Comparison of ENCODE assay signal across 9 mouse cellular contexts in the genomic region with DNA sequence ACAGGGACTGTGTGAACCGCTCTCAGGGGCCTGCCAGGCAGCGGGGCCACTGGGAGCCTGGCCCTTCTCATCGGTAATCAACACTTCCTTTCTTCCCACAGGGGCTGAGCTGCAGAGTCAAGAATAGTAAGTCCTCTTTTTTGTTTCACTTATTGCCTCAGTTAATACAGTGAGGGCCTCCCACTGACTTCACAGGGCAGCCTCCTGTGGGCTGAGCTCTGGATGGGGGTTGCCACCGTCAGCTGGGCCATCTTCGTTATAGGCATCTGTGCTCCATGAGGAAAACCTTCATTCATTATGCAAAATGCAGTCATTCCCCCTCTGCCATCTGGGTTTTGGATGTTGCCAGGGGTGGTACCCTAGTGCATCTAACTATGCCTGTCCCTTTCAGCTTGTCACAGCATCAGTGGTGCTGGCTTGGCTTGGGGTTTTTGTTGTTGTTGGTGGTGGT. TPM values are rescaled to one million over a fixed set of nuclear protein-coding genes. Genes with fewer than 3 reads are reported as not detected.
DNase-seq lines count a peak whose midpoint lies in the region; ATAC-seq and TF ChIP-seq lines count a peak whose summit lies in the region.
"Had no signal": no experiment of that assay in that cellular context is flagged by ENCODE, and none has a peak within 500 bp of the region (broad histone marks: within the 10 kb centered on the region; RNA-seq: fewer than 3 reads in every experiment).

No protein-coding gene starts in this region.

- H3K4me1 ChIP-seq in hindbrain, embryonic 10.5 days (replicated peaks) = peaks cover 43% of the 10 kb centered on the region
- peaks cover 5% of the 10 kb centered on the region; the same call in 1 of the 2 replicates for H3K4me1 ChIP-seq in midbrain, postnatal 0 days (ENCODE audit: insufficient read depth, low read length)

- H3K4me3 ChIP-seq in left cerebral cortex, adult 2 months = no peak overlapping the region
- peak overlapping the region; percentile 27 for H3K4me3 ChIP-seq in hindbrain, embryonic 10.5 days
- no peak overlapping the region for H3K4me3 ChIP-seq in midbrain, postnatal 0 days (ENCODE audit: low read depth, low read length)

- no peak for ATAC-seq in midbrain, postnatal 0 days (ENCODE audit: low FRiP score)

- WGBS in hindbrain, embryonic 10.5 days = 4% methylated on average over 5 of the region's 5 CpGs
- 7% methylated on average over 5 of the region's 5 CpGs for WGBS in midbrain, postnatal 0 days

- H3K9me3 ChIP-seq in hindbrain, embryonic 10.5 days = no peaks in the 10 kb centered on the region
- no peaks in the 10 kb centered on the region for H3K9me3 ChIP-seq in midbrain, postnatal 0 days (ENCODE audit: low read length)

- no peak overlapping the region for H3K9ac ChIP-seq in midbrain, postnatal 0 days (replicated peaks; ENCODE audit: low read length, poor library complexity, severe bottlenecking)

- H3K27me3 ChIP-seq in hindbrain, embryonic 10.5 days (ENCODE audit: insufficient read depth, poor library complexity, severe bottlenecking) = no peaks in the 10 kb centered on the region
- H3K27me3 ChIP-seq in midbrain, postnatal 0 days (ENCODE audit: insufficient read depth, low read length) = no peaks in the 10 kb centered on the region

- peak in 1 of 2 experiments; percentile 36 for DNase-seq in left cerebral cortex, adult 2 months (ENCODE audit: extremely low spot score in 1 of 2, low spot score in 2 of 2)
- no peak for DNase-seq in left cerebral cortex, adult 9 months (ENCODE audit: low spot score in 2 of 2)
- peak; percentile 41 for DNase-seq in embryo, embryonic 11 days
- DNase-seq in hindbrain, embryonic 10.5 days (ENCODE audit: low spot score) = peak; percentile 48
- peak; percentile 68 for DNase-seq in midbrain, postnatal 0 days (ENCODE audit: low spot score)
- DNase-seq in gastrocnemius, postnatal 10 days = no peak
- DNase-seq in cerebellum, postnatal 25 days = no peak
- DNase-seq in thymus, postnatal 10 days (ENCODE audit: low spot score in 2 of 2) = no peak

- intact Hi-C loops in left cerebral cortex, adult 2 months (cut with DNase I) = no loop called here

- TF ChIP-seq CTCF in left cerebral cortex, adult 2 months (IDR thresholded peaks at IDR 0.05) = no peak
- TF ChIP-seq CTCF in midbrain, postnatal 0 days (IDR thresholded peaks at IDR 0.05) = no peak

- peak overlapping the region; percentile 61 for H3K27ac ChIP-seq in left cerebral cortex, adult 2 months
- H3K27ac ChIP-seq in hindbrain, embryonic 10.5 days = peak overlapping the region; percentile 87
- H3K27ac ChIP-seq in midbrain, postnatal 0 days (ENCODE audit: low read depth, low read length) = no peak overlapping the region

- H3K36me3 ChIP-seq in hindbrain, embryonic 10.5 days = no peaks in the 10 kb centered on the region
- no peaks in the 10 kb centered on the region for H3K36me3 ChIP-seq in midbrain, postnatal 0 days (ENCODE audit: insufficient read depth, low read length)

- no peak overlapping the region for H3K4me2 ChIP-seq in midbrain, postnatal 0 days (ENCODE audit: low read depth, low read length, poor library complexity, severe bottlenecking)

RNA-seq across cellular contexts. Expression of a gene that starts 9.0 kb away (rescaled TPM):
- total RNA-seq in left cerebral cortex, adult 2 months (2021) = 10 to 100 TPM; 14.8 to 19.7 TPM
- polyA plus RNA-seq in hindbrain, embryonic 10.5 days (2016; fragmentation: Nextera tagmentation; extraction: Ambion mirVana) = 5.4 and 6.2 TPM in 2 replicates
- total RNA-seq in midbrain, postnatal 0 days (2014; rRNA removed) = 2.1 and 4.9 TPM in 2 replicates
- polyA plus RNA-seq in midbrain, postnatal 0 days (2015; fragmentation: Nextera tagmentation; extraction: Ambion mirVana) = 2.0 and 2.3 TPM in 2 replicates
- 1 to 10 TPM; 3.3 to 4.9 TPM for total RNA-seq in gastrocnemius, postnatal 10 days (2021)

RNA-seq across cellular contexts. Expression of a gene that starts 21.6 kb away (rescaled TPM):
- 10 to 100 TPM; 56.1 to 57.4 TPM for total RNA-seq in left cerebral cortex, adult 2 months (2021)
- 0.52 and 1.1 TPM in 2 replicates for polyA plus RNA-seq in hindbrain, embryonic 10.5 days (2016; fragmentation: Nextera tagmentation; extraction: Ambion mirVana)
- total RNA-seq in midbrain, postnatal 0 days (2014; rRNA removed) = 27.2 and 30.5 TPM in 2 replicates
- polyA plus RNA-seq in midbrain, postnatal 0 days (2015; fragmentation: Nextera tagmentation; extraction: Ambion mirVana) = 2.5 and 2.7 TPM in 2 replicates
- under 1 TPM; 0.16 to 0.20 TPM for total RNA-seq in gastrocnemius, postnatal 10 days (2021)
- total RNA-seq: MEL had no signal

RNA-seq across cellular contexts. Expression of a gene that starts 59.1 kb away (rescaled TPM):
- 10 to 100 TPM; 35.2 to 41.0 TPM for total RNA-seq in left cerebral cortex, adult 2 months (2021)
- polyA plus RNA-seq in hindbrain, embryonic 10.5 days (2016; fragmentation: Nextera tagmentation; extraction: Ambion mirVana) = 21.3 and 22.2 TPM in 2 replicates
- total RNA-seq in midbrain, postnatal 0 days (2014; rRNA removed) = 35.2 and 39.3 TPM in 2 replicates
- polyA plus RNA-seq in midbrain, postnatal 0 days (2015; fragmentation: Nextera tagmentation; extraction: Ambion mirVana) = 14.0 and 16.6 TPM in 2 replicates
- total RNA-seq in gastrocnemius, postnatal 10 days (2021) = 10 to 100 TPM; 16.8 to 18.4 TPM

Comparison
In these comparisons a context has a peak if more than half of its experiments do, and no peak if none do; other contexts are left out.
1. DNase-seq: peak in embryo, embryonic 11 days (single experiment), hindbrain, embryonic 10.5 days (single experiment) and midbrain, postnatal 0 days (single experiment); none in left cerebral cortex, adult 9 months (0 of 2), gastrocnemius, postnatal 10 days (single experiment), cerebellum, postnatal 25 days (0 of 2) and thymus, postnatal 10 days (0 of 2).
2. RNA of a gene that starts 21.6 kb away (total RNA-seq): 56.1 to 57.4 TPM in left cerebral cortex, adult 2 months and 27.2 to 30.5 TPM in midbrain, postnatal 0 days; 0.16 to 0.20 TPM in gastrocnemius, postnatal 10 days; every median in the first group is over 10 times any median in the second.